Mouse (Mus musculus) neural tube, postnatal 0 days (tissue): ENCODE measurements around the gene Atp13a2. TPM values are rescaled to one million over a fixed set of nuclear protein-coding genes. Genes with fewer than 3 reads are reported as not detected.

Experiments
- polyA plus RNA-seq: library from polyadenylated mRNA; unstranded; fragments of >200 nt; fragmentation: Nextera tagmentation; extraction: Ambion mirVana; gene quantifications from 2 replicates; pipeline ENCODE4 v1.2.1, GENCODE M21; 2015

Gene Atp13a2
- 176 and 204 TPM in 2 replicates for polyA plus RNA-seq

DNA sequence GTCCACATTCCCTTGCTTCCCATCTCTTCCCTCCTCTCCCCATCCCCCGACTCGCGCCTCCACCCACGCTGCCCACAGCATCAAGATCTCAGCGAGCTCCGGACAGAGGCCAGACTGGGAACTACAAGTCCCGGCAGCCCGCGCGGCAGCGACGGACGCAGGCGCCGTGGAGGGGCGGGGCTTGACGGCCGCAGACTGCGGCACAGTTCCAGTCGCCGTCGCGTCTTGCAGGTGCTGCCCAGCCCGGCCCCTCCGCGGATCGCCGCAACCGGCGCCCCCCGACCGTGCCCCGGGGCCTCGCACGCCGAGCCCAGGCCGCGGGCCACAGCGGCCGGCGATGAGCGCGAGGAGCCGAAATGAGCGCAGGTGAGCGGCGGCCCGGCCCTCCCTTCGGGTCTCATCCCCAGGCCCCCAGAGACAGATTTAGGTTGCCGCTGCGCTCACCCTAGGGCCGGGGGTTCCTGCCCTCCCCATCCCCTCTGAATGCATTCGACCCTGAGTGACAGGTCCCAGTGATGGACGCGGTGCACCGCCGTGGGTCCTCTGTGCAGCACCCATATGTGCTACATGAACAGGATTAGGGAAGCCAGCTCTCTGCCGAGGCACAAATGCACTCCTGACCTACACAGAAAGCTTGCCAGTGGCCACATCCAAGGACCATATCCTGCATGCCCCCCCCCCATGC, at the start of gene Atp13a2:
TSS of gene Atp13a2 (plus strand) at position 163 of the 685 bp plus-strand sequence.

DNA sequence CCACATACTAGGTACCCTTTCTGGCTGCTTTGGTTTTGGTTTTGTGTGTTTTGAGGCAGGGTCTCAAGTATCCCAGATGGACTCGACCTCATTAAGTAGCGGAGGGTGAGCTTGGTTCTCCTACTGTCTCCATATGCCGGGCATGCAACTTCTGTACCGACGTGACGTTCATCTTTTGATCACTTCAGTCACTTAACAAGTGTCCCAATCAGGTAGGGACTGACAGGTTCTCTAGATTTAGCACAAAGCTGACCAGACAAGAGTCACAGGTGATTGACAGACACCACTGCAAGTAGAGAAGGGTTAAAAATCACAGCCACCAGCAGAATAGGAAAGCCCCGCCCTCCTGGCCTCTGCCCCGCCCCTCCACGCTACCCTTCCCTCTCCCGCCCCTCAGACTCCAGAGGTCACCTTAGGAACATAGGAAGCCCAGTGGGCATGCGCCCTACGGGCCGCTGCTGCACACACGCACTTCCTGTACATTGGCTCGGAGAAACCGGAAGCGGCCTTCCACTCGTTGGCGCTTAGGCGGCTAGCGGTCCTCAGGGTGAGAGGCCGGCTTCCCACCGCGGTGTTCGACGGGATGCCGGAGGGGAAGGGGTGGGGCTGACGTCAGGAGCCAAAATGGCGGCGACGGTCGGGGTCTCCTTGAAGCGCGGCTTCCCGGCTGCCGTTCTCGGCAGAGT, 25.7 kb upstream of the Atp13a2 start, which contains the start of gene Sdhb:
TSS of gene Sdhb (plus strand) at position 423 of the 686 bp plus-strand sequence.

DNA sequence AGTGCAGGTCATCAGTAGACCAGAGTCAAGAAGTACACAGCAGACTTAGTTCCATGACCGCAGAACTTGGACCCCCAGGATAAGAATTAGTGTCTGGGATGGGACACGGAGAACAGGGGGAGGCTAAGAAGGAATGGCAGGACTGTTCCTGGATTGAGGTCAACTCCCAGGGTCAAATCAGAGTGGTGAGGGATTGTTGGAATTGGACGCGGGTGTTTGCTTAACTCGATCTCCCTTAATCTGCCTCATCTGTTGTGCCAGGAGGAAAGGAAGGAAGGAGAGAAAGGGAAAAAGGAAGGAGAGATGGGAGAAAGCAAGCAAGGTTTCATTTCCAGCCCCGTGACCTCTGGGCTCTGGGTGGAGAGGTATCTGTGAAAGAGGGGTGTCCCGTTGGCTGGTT, 23.4 kb downstream of the Atp13a2 start, which contains the start of gene Mfap2:
TSS of gene Mfap2 (plus strand) at position 301 of the 400 bp plus-strand sequence.

Other genes starting within 250 kb of the Atp13a2 start
- gene Padi6, start 244.2 kb upstream of the Atp13a2 start, polyA plus RNA-seq = 0.10 and 0.13 TPM in 2 replicates
- gene Padi4, start 212.6 kb upstream of the Atp13a2 start, polyA plus RNA-seq = 0.08 TPM in 1 of 2 replicates, not detected in the other
- gene Padi3, start 176.2 kb upstream of the Atp13a2 start, polyA plus RNA-seq = 0.14 TPM in 1 of 2 replicates, not detected in the other
- 0.11 TPM in 1 of 2 replicates, not detected in the other for gene Padi1, start 141.1 kb upstream of the Atp13a2 start, polyA plus RNA-seq
- gene Padi2, start 80.5 kb upstream of the Atp13a2 start, polyA plus RNA-seq = 3.7 and 3.8 TPM in 2 replicates
- 611 and 636 TPM in 2 replicates for gene Sdhb, start 25.7 kb upstream of the Atp13a2 start, polyA plus RNA-seq
- 137 and 164 TPM in 2 replicates for gene Mfap2, start 23.5 kb downstream of the Atp13a2 start, polyA plus RNA-seq
- gene Crocc, start 73.7 kb downstream of the Atp13a2 start, polyA plus RNA-seq = 3.4 TPM in 2 replicates
- 56.6 and 57.3 TPM in 2 replicates for gene Necap2, start 91.5 kb downstream of the Atp13a2 start, polyA plus RNA-seq
- 1.8 and 1.9 TPM in 2 replicates for gene Spata21, start 101.5 kb downstream of the Atp13a2 start, polyA plus RNA-seq
- gene Szrd1, start 152.9 kb downstream of the Atp13a2 start, polyA plus RNA-seq = 17.0 and 17.4 TPM in 2 replicates
- 17.6 and 18.1 TPM in 2 replicates for gene Fbxo42, start 161.0 kb downstream of the Atp13a2 start, polyA plus RNA-seq
- gene Rsg1, start 227.1 kb downstream of the Atp13a2 start, polyA plus RNA-seq = 6.8 and 7.7 TPM in 2 replicates